Mouse (Mus musculus) hindbrain, embryonic 14.5 days (tissue): ENCODE results near the gene Fam19a1. TPM values are rescaled to one million over a fixed set of nuclear protein-coding genes. Genes with fewer than 3 reads are reported as not detected.

Experiments used
- ATAC-seq: fragments of 200-750 bp; cut with Nextera tagmentation; 2 replicates; pipeline ENCODE4 v1.8.0; 2017; ENCODE audit warnings: moderate number of reproducible peaks, mild to moderate bottlenecking, moderate TSS enrichment, moderate library complexity; ENCODE audit not compliant: low FRiP score
- DNase-seq: peaks from one replicate; pipeline ENCODE4 v3.0.0-alpha.2; 2015; ENCODE audit warnings: low spot score
- H3K27ac ChIP-seq: fragments of 300-500 bp; sonication (generic); 2 replicates; pipeline ENCODE4 v1.5.1; 2014; ENCODE audit warnings: mild to moderate bottlenecking, moderate library complexity
- H3K27me3 ChIP-seq: fragments of 300-500 bp; sonication (generic); 2 replicates; pipeline ENCODE4 v1.6.1; 2014; ENCODE audit warnings: mild to moderate bottlenecking, low read length, mixed read lengths; ENCODE audit not compliant: control insufficient read depth, insufficient read depth
- H3K36me3 ChIP-seq: fragments of 300-500 bp; sonication (generic); replicated peaks from 2 replicates; pipeline ENCODE4 v1.6.1; 2014; ENCODE audit not compliant: control insufficient read depth, insufficient read depth
- H3K4me1 ChIP-seq: fragments of 300-500 bp; sonication (generic); replicated peaks from 2 replicates; pipeline ENCODE4 v1.6.1; 2014; ENCODE audit warnings: antibody characterized with exemption, low read length, mixed read lengths; ENCODE audit not compliant: control insufficient read depth, insufficient read depth
- H3K4me2 ChIP-seq: fragments of 300-500 bp; sonication (generic); replicated peaks from 2 replicates; pipeline ENCODE4 v1.6.1; 2014; ENCODE audit warnings: mild to moderate bottlenecking, moderate library complexity
- H3K4me3 ChIP-seq: fragments of 300-500 bp; sonication (generic); replicated peaks from 2 replicates; pipeline ENCODE4 v1.5.1; 2014; ENCODE audit warnings: mild to moderate bottlenecking, low read length
- H3K9ac ChIP-seq: fragments of 300-500 bp; sonication (generic); 2 replicates; pipeline ENCODE4 v1.6.1; 2014
- H3K9me3 ChIP-seq: fragments of 300-500 bp; sonication (generic); 2 replicates; pipeline ENCODE4 v1.6.1; 2016; ENCODE audit warnings: low read length; ENCODE audit not compliant: control insufficient read depth
- WGBS: fragments of 180-500 bp; shearing (Covaris S2); extraction: QIAGEN DNeasy Blood & Tissue Kit; methylation state at CpG from one replicate; pipeline ENCODE4 v1.1.7; 2014; 5-methylcytosine and 5-hydroxymethylcytosine counted together
- polyA plus RNA-seq: library from polyadenylated mRNA; unstranded; fragments of >200 nt; fragmentation: Nextera tagmentation; extraction: Ambion mirVana; gene quantifications from 2 replicates; pipeline ENCODE4 v1.2.1, GENCODE M21; 2014

Fam19a1 gene
- polyA plus RNA-seq, 1 experiment from 2014 or later, result 22.8 TPM

- DNase-seq (no peak), ATAC-seq (no peak)
- Histone ChIP-seq H3K36me3 (no peaks in the 10 kb centered on the region), H3K4me1 (no peaks in the 10 kb centered on the region), H3K9ac (no peak overlapping the region), H3K27ac (no peak overlapping the region), H3K27me3 (no peaks in the 10 kb centered on the region), H3K4me2 (no peak overlapping the region), H3K4me3 (no peak overlapping the region), H3K9me3 (no peaks in the 10 kb centered on the region)
- 69% methylated on average over 3 of the region's 3 CpGs for WGBS
Measured at GRCm38 (mm10) chr6:96632243-96632642, 519.3 kb downstream of the Fam19a1 start.

- Histone ChIP-seq H3K4me3 (no peak overlapping the region), H3K9ac (no peak overlapping the region), H3K27ac (no peak overlapping the region), H3K27me3 (no peaks in the 10 kb centered on the region), H3K4me1 (no peaks in the 10 kb centered on the region), H3K36me3 (no peaks in the 10 kb centered on the region), H3K4me2 (no peak overlapping the region), H3K9me3 (no peaks in the 10 kb centered on the region)
- no peak for DNase-seq
- ATAC-seq, result no peak
- WGBS, result 88% methylated on average over 2 of the region's 2 CpGs
Measured at GRCm38 (mm10) chr6:96635663-96636062, 522.7 kb downstream of the Fam19a1 start.

GRCm38 (mm10) chr6:96648742-96649141, 535.8 kb downstream of the Fam19a1 start:
- Histone ChIP-seq H3K36me3 (no peaks in the 10 kb centered on the region), H3K27ac (no peak overlapping the region), H3K9me3 (no peaks in the 10 kb centered on the region), H3K9ac (no peak overlapping the region), H3K27me3 (no peaks in the 10 kb centered on the region), H3K4me1 (no peaks in the 10 kb centered on the region), H3K4me3 (no peak overlapping the region), H3K4me2 (no peak overlapping the region)
- ATAC-seq (no peak), DNase-seq (no peak)
- WGBS, result 91% methylated on average over 2 of the region's 2 CpGs

GRCm38 (mm10) chr6:96649267-96649666, 536.3 kb downstream of the Fam19a1 start:
- Histone ChIP-seq H3K36me3 (no peaks in the 10 kb centered on the region), H3K4me3 (no peak overlapping the region), H3K27me3 (no peaks in the 10 kb centered on the region), H3K4me2 (no peak overlapping the region), H3K4me1 (no peaks in the 10 kb centered on the region), H3K9me3 (no peaks in the 10 kb centered on the region), H3K27ac (no peak overlapping the region), H3K9ac (no peak overlapping the region)
- DNase-seq, result no peak
- WGBS, result 85% methylated on average over 5 of the region's 5 CpGs
- ATAC-seq, result no peak

GRCm38 (mm10) chr6:96666311-96666710, 553.4 kb downstream of the Fam19a1 start:
- 96% methylated on average over 1 of the region's 1 CpGs for WGBS
- H3K9ac ChIP-seq, result no peak overlapping the region
- no peak overlapping the region for H3K27ac ChIP-seq
- no peaks in the 10 kb centered on the region for H3K27me3 ChIP-seq
- H3K4me3 ChIP-seq, result no peak overlapping the region
- DNase-seq, result no peak
- H3K36me3 ChIP-seq, result no peaks in the 10 kb centered on the region
- no peaks in the 10 kb centered on the region for H3K9me3 ChIP-seq
- H3K4me2 ChIP-seq, result no peak overlapping the region
- no peaks in the 10 kb centered on the region for H3K4me1 ChIP-seq
- ATAC-seq, result no peak

- no peak overlapping the region for H3K4me3 ChIP-seq
- H3K27me3 ChIP-seq, result no peaks in the 10 kb centered on the region
- no peak for ATAC-seq
- H3K9ac ChIP-seq, result no peak overlapping the region
- H3K36me3 ChIP-seq, result no peaks in the 10 kb centered on the region
- H3K27ac ChIP-seq, result no peak overlapping the region
- H3K4me1 ChIP-seq, result no peaks in the 10 kb centered on the region
- H3K4me2 ChIP-seq, result no peak overlapping the region
- WGBS, result 96% methylated on average over 3 of the region's 3 CpGs
- DNase-seq, result no peak
- no peaks in the 10 kb centered on the region for H3K9me3 ChIP-seq
Measured at GRCm38 (mm10) chr6:96677813-96678212, 564.9 kb downstream of the Fam19a1 start.

Other genes starting within 250 kb of the Fam19a1 start
- 0.17 TPM in 1 of 2 replicates, not detected in the other for gene 1700123L14Rik, start 53.1 kb downstream of the Fam19a1 start, polyA plus RNA-seq